Mouse (Mus musculus) lung, embryonic 14.5 days (tissue): ENCODE results near the gene Tspan1. TPM values are rescaled to one million over a fixed set of nuclear protein-coding genes. Genes with fewer than 3 reads are reported as not detected.

ENCODE experiments used
- ATAC-seq: fragments of 200-750 bp; cut with Nextera tagmentation; 2 replicates; pipeline ENCODE4 v1.8.0; 2017; ENCODE audit warnings: mild to moderate bottlenecking, moderate TSS enrichment, moderate library complexity; ENCODE audit not compliant: insufficient read depth
- DNase-seq: peaks from one replicate; pipeline ENCODE4 v3.0.0-alpha.2; 2015
- H3K27ac ChIP-seq: fragments of 300-500 bp; sonication (generic); 2 replicates; pipeline ENCODE4 v1.5.1; 2014; ENCODE audit warnings: low read depth, mild to moderate bottlenecking, moderate library complexity
- H3K27me3 ChIP-seq: fragments of 300-500 bp; sonication (generic); 2 replicates; pipeline ENCODE4 v1.6.1; 2014; ENCODE audit warnings: low read length, control low read depth; ENCODE audit not compliant: insufficient read depth
- H3K36me3 ChIP-seq: fragments of 300-500 bp; sonication (generic); 2 replicates; pipeline ENCODE4 v1.6.1; 2014; ENCODE audit warnings: control low read depth; ENCODE audit not compliant: insufficient read depth
- H3K4me1 ChIP-seq: fragments of 300-500 bp; sonication (generic); 2 replicates; pipeline ENCODE4 v1.6.1; 2014; ENCODE audit warnings: antibody characterized with exemption, control low read depth; ENCODE audit not compliant: insufficient read depth
- H3K4me2 ChIP-seq: fragments of 300-500 bp; sonication (generic); 2 replicates; pipeline ENCODE4 v1.6.1; 2014; ENCODE audit warnings: mild to moderate bottlenecking
- H3K4me3 ChIP-seq: fragments of 300-500 bp; sonication (generic); 2 replicates; pipeline ENCODE4 v1.5.1; 2014; ENCODE audit warnings: low read depth, low read length
- H3K9ac ChIP-seq: fragments of 300-500 bp; sonication (generic); 2 replicates; pipeline ENCODE4 v1.6.1; 2014
- H3K9me3 ChIP-seq: fragments of 300-500 bp; sonication (generic); 2 replicates; pipeline ENCODE4 v1.6.1; 2016; ENCODE audit warnings: low read depth, low read length, control low read depth
- CTCF ChIP-seq: IDR thresholded peaks from 2 replicates; pipeline ENCODE4 v1.5.1; 2016; ENCODE audit warnings: antibody characterized with exemption, low read depth
- WGBS: fragments of 180-500 bp; shearing (Covaris S2); extraction: QIAGEN DNeasy Blood & Tissue Kit; methylation state at CpG from one replicate; pipeline ENCODE4 v1.1.7; 2014; 5-methylcytosine and 5-hydroxymethylcytosine counted together
- polyA plus RNA-seq: library from polyadenylated mRNA; unstranded; fragments of >200 nt; fragmentation: Nextera tagmentation; extraction: Ambion mirVana; gene quantifications from 2 replicates; pipeline ENCODE4 v1.2.1, GENCODE M21; 2014

Tspan1 gene
- polyA plus RNA-seq, 1 experiment from 2014 or later = 7.0 TPM

DNA sequence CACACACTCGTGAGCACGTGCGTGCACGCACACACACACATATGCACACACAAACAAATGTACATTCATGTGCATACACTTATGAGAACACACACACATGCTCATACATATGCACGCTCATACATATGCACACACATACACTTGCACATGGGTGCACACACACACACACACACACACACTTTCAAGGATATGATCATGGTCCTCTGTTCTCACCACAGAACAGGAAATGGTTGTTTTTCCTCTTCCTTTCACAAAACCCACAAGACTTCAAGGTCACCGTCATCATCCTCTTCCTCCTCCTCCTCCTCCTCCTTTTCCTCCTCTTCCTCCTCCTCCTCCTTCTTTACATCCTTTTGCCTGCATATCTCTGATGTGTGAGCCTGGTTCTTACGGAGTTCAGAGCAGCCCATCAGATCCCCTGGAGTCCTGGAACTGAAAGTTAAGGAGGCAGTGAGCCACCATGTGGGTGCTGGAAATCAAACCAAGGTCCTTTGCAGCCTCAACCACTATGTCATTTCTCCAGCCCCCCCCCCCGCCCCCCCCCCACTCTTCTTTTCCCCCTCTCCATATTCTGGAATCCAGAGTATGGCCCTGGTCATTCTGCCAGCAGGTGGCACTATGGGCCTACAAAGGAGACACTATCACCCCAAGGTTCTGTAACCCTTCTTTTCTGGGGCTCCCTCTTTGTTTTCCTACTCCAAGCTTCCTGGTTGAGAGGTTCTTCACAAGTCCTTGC lies 1.4 kb upstream of the Tspan1 start:
- H3K27ac ChIP-seq = no peak overlapping the region
- no peak overlapping the region for H3K4me2 ChIP-seq
- 66% methylated on average over 8 of the region's 8 CpGs for WGBS
- H3K9ac ChIP-seq = no peak overlapping the region
- H3K36me3 ChIP-seq = no peaks in the 10 kb centered on the region
- no peaks in the 10 kb centered on the region for H3K27me3 ChIP-seq
- DNase-seq = peak; percentile 86
- TF ChIP-seq CTCF = peak; percentile 78
- H3K4me3 ChIP-seq = no peak overlapping the region
- H3K9me3 ChIP-seq = no peaks in the 10 kb centered on the region
- peak; percentile 36; the same call in 1 of the 2 replicates for ATAC-seq
- peaks cover 8% of the 10 kb centered on the region; the same call in 1 of the 2 replicates for H3K4me1 ChIP-seq

- WGBS = 34% methylated on average over 8 of the region's 8 CpGs
- ATAC-seq (no peak), DNase-seq (no peak)
- Histone ChIP-seq H3K27ac (peak overlapping the region; percentile 55), H3K4me1 (peaks cover 8% of the 10 kb centered on the region; the same call in 1 of the 2 replicates), H3K9me3 (no peaks in the 10 kb centered on the region), H3K27me3 (no peaks in the 10 kb centered on the region), H3K4me3 (no peak overlapping the region), H3K36me3 (0 out of 2 replicates have a peak, but pooled peaks cover under 1% of the 10 kb centered on the region), H3K4me2 (no peak overlapping the region), H3K9ac (no peak overlapping the region)
- no peak for TF ChIP-seq CTCF
Measured at GRCm38 (mm10) chr4:116165708-116166407, 1.5 kb downstream of the Tspan1 start.

DNA sequence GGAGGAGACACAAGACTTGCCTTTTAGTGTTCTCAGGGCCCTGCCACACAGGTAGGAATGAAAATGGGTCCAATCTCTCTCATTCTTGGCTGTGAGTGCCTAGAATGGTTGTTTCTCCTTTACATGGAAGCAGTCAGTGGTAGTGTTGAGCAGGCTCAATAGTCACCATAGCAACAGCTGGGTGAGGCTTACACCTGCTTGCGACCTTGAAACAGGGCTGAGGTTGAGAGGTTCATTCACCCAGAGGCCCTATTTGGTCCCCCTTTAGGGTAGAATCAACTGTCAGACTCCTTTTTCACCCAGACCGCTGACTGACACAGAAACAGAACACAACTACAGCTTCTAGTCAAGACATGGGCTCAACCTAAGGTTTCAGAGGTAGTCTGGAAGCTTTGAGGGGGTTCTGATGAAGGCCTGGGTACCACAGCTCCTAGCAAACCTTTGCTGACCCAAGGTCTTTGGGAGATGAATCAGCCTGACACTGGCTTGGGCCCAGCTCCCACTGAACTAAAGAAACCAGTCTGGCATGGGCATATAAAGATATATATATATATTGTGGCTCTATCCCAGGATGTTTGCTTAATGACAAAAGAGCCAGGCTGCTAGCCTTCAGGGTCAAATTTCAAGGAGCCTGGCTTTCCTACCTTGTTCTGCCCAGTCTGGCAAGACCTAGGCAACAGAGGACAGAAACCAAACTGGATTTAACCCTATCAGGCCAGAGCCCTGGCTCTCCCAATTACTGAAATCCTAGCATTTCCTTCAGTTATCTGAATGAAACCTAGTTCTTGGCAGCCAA lies 2.4 kb downstream of the Tspan1 start:
- peak; percentile 45 for ATAC-seq
- peak overlapping the region; percentile 55 for H3K27ac ChIP-seq
- peaks cover 5% of the 10 kb centered on the region; the same call in 1 of the 2 replicates for H3K36me3 ChIP-seq
- TF ChIP-seq CTCF = no peak
- no peak overlapping the region for H3K9ac ChIP-seq
- DNase-seq = peak; percentile 34
- no peaks in the 10 kb centered on the region for H3K9me3 ChIP-seq
- 63% methylated on average over 2 of the region's 2 CpGs for WGBS
- no peaks in the 10 kb centered on the region for H3K27me3 ChIP-seq
- no peak overlapping the region for H3K4me3 ChIP-seq
- H3K4me2 ChIP-seq = no peak overlapping the region
- H3K4me1 ChIP-seq = peaks cover 8% of the 10 kb centered on the region; the same call in 1 of the 2 replicates

GRCm38 (mm10) chr4:116162142-116162541 lies 5.3 kb downstream of the Tspan1 start:
- no peaks in the 10 kb centered on the region for H3K27me3 ChIP-seq
- TF ChIP-seq CTCF = no peak
- H3K4me1 ChIP-seq = peaks cover 8% of the 10 kb centered on the region; the same call in 1 of the 2 replicates
- 67% methylated on average over 4 of the region's 4 CpGs for WGBS
- no peak overlapping the region for H3K9ac ChIP-seq
- ATAC-seq = no peak
- H3K9me3 ChIP-seq = no peaks in the 10 kb centered on the region
- no peak overlapping the region for H3K4me2 ChIP-seq
- H3K27ac ChIP-seq = no peak overlapping the region
- DNase-seq = no peak
- H3K36me3 ChIP-seq = peaks cover 29% of the 10 kb centered on the region
- H3K4me3 ChIP-seq = no peak overlapping the region

DNA sequence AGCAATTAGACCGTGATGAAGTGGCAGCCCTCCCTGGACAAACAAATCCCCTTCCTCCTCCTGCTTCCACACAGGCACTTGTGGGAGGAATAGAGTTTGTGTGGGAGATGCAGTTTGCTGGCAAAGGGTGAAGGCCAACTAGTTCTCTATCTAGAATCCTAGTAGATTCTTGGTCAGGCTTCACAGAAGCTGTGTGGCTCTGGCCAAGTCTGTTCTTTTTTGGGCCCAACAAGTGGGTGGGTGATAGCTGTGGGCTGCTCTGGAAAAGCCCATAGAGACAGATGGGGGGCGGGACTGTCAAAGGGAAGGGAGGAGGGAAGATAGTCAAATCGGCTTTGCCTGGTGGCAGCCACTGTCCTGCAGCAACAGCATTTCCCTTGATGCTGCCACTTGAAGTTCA lies 6.6 kb downstream of the Tspan1 start:
- H3K27ac ChIP-seq = 0 out of 2 replicates have a peak overlapping the region, but pooled peaks have one; percentile 30

GRCm38 (mm10) chr4:116159912-116160311 lies 7.5 kb downstream of the Tspan1 start:
- no peak overlapping the region for H3K9ac ChIP-seq
- H3K4me3 ChIP-seq = no peak overlapping the region
- no peaks in the 10 kb centered on the region for H3K27me3 ChIP-seq
- no peak for ATAC-seq
- peaks cover 52% of the 10 kb centered on the region for H3K36me3 ChIP-seq
- H3K4me1 ChIP-seq = no peaks in the 10 kb centered on the region
- H3K4me2 ChIP-seq = no peak overlapping the region
- WGBS = 64% methylated on average over 3 of the region's 3 CpGs
- TF ChIP-seq CTCF = peak; percentile 72
- DNase-seq = peak; percentile 70
- no peak overlapping the region for H3K27ac ChIP-seq
- H3K9me3 ChIP-seq = no peaks in the 10 kb centered on the region

More for the DNA sequence above, 6.6 kb downstream of the Tspan1 start:
- no peak for TF ChIP-seq CTCF
- Histone ChIP-seq H3K4me3 (no peak overlapping the region), H3K4me2 (no peak overlapping the region), H3K4me1 (0 out of 2 replicates have a peak, but pooled peaks cover 3% of the 10 kb centered on the region), H3K27me3 (no peaks in the 10 kb centered on the region), H3K9ac (no peak overlapping the region), H3K9me3 (no peaks in the 10 kb centered on the region), H3K36me3 (peaks cover 43% of the 10 kb centered on the region)
- WGBS = 66% methylated on average over 3 of the region's 3 CpGs
- DNase-seq = no peak
- ATAC-seq = no peak
